Mouse (Mus musculus) 3T3-L1 (cell line): ENCODE results near the gene Spata13.

Experiments
- DNase-seq: peaks from one replicate; pipeline ENCODE4 v3.0.0-alpha.2; 2015; ENCODE audit warnings: low read depth, low spot score

The Spata13 gene

DNA sequence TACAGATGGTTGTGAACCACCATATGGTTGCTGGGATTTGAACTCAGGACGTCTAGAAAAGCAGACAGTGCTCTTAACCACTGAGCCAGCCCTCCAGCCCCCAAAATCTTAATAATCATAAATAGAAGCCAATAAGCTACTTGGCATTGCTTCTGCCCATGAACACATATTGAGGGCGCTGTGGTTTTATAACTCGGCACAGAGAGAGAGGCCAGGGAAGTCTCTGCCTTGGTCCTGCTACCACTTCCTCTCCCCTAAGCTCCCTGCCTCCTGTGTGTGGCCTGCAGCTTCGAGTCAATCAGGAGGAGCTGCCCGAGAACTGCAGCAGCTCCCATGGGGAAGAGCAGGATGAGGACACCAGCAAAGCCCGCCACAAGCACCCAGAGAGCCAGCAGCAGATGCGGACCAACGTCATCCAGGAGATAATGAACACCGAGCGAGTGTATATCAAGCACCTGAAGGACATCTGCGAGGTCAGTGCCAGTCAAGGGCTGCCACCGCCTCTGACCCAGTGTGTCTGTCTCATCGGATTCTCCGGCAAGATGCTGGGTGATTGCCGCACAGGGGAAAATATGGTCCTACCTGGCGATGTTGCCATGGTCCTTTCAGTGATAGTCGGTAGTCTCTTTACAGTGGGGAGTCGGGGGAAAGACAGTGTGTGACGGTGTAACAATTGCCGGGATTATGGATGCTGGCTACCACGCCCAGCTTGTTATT is 113.5 kb downstream of the Spata13 start:
- DNase-seq = no peak

DNA sequence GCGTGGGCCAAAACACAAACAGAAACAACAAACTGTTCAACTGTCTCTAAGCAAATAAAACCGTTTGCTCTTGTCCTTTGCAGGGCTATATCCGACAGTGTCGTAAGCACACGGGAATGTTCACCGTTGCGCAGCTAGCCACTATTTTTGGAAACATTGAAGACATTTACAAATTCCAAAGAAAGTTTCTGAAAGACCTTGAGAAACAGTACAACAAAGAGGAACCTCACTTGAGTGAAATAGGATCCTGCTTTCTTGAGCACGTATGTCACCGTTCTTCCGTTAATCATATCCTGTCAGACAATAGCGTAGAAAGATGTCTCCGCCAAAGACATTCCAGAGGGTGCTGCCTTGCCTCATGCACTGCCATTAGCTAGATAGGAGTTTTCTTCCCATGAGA is 116.1 kb downstream of the Spata13 start:
- no peak for DNase-seq

DNA sequence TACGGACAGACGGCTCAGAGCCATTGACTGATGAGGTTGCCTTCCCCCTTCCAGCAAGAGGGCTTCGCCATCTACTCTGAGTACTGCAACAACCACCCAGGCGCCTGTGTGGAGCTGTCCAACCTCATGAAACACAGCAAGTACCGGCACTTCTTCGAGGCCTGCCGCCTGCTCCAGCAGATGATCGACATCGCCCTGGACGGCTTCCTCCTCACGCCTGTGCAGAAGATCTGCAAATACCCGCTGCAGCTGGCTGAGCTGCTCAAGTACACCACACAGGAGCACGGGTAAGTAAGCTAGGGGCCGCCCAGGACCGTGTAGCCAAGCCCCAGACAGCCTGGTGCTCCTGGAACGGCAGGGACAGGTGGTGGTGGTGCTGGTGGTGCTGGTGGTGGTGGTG is 117.8 kb downstream of the Spata13 start:
- no peak for DNase-seq

DNA sequence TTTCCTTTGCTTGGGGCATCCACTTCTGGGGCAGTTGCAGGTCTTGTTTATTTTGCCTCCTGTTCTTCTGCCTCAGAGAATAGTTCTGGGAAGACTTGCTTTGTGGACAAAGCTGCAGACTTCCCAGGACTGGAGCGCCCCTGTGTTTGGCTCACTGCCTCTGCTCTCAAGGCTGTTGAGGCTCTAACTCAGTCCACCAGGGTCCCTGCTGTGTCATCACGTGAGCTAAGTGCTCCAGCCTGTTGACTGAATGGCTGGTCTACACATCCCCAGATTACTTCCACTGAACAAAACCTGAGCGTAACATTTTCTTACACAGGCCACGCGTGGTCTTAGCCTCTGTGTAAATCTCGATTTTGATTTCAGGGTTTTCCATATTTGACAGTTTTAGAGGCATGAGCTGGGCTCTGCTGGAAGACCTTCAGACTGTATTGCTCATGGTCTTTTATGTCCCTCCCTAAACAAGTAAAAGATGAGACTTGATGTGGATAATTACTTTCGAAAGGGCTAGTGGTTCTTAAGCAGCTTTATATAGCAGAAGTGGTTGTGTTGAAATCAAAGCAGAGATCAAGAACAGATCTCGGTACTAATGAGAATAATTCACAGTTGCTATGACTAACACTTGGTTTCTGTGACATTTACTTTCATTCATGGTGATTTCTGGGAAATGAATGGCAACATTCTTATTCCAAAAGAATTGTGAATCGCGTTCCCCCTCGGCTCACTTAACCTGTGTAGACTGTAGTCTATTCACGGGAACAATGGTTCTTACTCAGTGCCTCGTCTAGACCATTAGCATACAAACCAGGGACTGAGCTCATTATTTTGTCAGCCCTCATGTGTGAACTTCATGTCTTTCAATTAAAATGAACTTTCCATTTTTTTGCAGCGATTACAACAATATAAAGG is 119.3 kb downstream of the Spata13 start:
- no peak for DNase-seq

DNA sequence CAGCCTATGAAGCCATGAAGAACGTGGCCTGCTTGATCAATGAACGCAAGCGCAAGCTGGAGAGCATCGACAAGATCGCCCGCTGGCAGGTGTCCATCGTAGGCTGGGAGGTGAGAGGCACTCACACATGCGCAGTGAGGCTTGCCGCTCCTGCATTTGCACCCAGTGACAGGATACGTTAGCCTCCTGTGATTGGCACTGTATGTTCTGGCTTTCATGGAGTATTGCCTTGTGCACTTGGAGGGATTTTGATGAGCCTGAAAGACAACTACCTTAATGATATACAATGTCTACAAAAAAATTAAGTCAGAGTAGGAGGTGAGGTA is 120.0 kb downstream of the Spata13 start:
- no peak for DNase-seq

DNA sequence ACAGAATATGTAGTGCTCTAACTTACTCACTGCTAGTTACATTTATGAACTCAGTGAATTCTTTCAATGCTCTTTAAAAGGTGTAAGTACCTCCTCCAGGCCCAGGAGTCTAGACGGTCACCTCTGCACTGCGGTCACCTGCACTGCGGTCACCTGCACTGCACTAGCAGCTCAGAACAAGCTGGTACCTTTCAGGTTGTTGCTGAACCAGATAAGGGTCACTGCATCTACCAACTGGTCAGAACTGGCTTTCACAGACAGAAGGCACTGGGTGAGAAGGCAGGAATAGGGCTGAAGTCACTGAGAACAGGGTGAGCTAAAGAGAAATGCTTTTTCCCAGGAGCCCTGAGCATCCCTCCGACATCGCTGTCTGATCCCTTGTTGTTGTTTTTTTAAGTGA is 120.9 kb downstream of the Spata13 start:
- no peak for DNase-seq

DNA sequence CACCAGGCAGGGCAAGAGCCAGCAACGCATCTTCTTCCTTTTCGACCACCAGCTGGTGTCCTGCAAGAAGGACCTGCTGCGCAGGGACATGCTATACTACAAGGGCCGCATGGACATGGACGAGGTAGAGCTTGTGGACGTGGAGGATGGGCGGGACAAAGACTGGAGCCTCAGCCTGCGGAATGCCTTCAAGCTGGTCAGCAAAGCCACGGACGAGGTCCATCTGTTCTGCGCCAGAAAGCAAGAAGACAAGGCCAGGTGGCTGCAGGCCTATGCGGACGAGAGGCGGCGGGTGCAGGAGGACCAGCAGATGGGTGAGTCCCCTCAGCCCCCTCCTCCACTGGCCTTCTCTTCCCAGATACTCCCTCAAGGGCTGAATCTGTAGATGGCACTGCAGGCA is 122.5 kb downstream of the Spata13 start:
- DNase-seq = no peak

DNA sequence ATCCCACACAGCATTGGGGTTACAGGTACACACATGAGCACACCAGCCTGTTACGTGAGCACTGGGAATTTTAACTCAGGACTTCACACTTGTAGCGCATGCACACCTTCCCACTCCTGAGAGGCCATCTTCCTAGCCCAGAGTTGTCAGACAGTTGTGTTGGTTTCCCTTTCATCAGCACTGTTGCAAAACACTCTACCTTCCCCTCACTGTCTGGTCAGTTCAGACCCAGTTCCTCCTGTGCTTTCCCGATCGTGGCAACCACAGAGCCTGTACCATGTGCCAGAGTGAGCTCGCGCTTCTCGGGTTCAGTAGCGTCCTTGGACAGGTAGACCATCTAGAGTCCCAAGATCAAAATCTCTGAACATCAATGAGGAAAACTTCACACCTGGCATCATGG is 123.5 kb downstream of the Spata13 start:
- no peak for DNase-seq

DNA sequence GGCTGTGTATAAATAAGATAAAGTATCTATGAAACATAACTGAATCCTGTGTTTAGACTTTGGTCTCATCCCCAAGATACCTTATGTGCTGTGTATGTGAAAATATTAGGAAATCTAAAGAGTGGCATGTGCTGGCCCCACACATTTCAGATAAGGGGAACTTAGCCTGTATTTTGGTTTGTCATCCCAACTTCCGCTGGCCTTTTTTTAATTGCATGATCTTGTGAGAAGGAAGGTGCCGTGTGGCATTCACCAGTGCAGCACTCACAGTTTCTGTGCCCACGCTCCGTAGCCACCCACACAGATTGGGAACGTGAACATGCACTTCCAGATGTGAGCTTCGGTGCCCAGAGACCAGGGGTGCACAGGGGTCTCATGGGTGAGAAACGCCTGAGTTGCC is 123.9 kb downstream of the Spata13 start:
- DNase-seq = no peak

DNA sequence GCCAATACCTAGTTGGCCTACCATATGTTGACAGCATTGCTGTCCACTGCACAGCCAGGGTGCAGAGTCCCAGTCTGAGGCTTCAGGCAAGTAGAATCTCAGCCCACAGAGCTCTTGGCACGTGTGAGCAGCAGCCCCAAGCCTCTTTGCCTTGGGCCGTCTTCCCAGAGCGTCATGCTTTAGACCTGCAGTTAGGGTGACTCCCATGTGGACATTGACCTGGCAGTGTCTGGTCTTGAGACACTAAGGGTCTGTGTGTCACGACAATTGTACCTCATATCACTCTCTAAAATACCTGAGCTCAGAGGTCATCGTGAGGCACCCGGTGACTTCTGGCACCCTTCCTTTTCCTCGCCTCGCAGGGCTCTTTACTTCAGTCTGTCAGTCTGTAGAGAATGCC is 125.3 kb downstream of the Spata13 start:
- DNase-seq = no peak

DNA sequence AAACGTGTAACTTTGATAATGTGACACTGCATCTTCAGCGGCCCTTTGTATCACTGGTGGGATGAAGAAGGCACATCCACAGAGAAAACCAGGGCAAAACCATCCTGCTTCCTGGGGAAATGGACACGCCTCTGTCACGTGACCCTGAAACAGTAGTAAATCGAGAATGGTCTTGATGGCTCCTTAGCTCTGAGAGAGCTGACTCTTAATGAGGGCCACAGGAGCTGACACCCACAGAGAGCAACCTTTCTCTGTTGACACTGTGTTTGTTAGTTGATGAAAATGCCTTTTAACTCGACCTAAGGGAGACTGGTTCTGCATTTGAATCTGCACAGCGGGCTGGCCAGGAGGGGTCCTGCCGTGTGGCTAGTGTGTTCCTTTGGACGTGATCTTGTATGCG is 128.0 kb downstream of the Spata13 start:
- no peak for DNase-seq

DNA sequence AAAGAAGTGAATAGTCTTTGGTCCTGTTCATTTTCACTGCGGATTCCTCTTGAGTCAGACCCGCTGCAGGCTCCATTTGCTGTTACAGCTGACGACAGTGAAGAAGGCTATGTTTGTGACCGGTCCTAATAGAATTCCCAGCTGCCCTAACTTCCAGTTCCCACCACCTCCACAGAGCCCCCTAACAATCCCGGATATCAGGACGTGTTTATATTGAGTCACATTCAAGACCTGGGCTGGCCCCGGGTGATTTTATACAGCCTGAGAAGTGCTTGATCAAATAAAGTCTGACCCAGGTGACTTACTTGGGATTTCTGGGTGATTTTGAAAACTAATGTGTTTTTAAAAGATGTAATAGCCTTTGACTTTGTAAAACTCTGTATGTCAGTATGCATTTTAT is 129.0 kb downstream of the Spata13 start:
- DNase-seq = no peak

DNA sequence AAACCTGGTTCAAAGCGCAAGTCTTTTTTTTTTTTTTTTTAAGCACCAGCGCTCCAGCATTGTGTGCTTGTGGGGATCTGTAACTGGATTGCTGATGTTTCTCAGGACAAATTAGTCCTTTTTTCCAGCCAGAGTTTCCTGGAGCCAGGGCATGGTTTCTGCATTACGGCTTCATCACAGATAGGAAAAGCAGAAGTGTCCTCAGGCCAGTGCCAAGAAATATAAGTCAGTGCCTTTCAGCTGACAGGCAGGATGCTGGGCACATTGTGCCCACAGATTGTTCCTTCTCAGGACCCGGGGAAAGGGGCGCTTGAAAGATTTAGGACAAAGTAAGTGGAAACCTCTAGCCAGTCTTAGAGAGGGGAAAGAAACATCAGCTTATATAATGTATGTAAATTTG is 129.9 kb downstream of the Spata13 start:
- DNase-seq = no peak

DNA sequence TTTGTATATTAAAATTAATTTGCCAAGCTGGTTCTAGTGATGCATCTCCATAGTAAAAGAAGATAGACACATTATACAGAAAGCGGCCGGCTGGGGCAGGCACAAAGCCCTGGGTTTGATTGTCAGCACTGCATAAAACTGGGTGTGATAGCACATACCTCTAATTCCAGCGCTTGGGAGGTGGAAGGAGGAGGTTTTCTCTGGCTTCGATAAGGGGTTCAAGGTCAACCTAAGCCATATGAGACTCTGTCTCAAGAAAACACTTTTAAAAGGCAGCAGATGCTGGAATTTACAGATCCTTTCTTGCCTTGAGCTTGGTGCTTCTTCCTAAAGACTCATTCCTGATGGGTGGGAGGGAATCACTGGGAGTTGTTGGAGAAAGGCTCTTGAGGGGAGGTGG is 130.7 kb downstream of the Spata13 start:
- DNase-seq = no peak

DNA sequence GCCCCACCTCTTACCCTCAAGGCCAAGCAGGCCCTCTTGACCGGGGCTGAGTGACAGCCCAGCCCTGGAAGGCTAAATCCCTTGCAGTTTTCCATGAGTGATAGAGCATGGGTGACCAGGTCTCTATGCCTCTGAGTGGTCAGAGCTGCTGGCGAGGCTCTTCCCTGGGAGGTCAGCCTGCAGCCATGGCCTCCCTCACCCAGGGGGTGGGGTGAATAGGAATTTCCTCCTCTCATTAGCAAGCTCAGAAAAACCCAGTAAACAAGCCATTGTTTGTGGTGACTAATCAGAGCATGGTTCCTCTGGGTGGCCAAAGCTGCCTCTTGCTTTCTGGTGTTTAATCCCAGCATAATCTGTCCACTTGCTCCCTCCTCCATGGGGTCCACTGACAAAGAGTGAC is 131.2 kb downstream of the Spata13 start:
- no peak for DNase-seq

DNA sequence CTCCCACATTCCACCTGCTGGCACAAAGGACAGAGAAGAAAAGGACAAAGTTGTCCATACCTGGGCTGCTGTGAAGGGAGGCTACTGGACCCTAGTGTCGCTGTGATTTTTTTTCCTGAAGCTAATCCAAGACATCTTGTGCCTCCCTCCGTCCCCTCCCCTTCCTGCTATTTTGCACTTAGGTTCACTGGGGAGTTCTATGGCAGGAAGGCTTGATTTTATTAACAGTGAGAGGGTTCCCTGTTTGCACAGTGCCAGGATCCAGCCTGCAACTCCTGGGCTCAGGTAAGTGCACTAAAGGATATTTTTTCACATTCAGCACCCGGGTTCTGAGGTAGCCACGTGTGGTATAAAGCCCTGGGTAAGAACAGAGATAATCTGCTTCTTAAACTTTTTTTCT is 134.1 kb downstream of the Spata13 start, which contains the start of gene C1qtnf9:
Gene C1qtnf9 (plus strand): TSS at position 251 of the 400 bp plus-strand sequence.
- no peak for DNase-seq

DNA sequence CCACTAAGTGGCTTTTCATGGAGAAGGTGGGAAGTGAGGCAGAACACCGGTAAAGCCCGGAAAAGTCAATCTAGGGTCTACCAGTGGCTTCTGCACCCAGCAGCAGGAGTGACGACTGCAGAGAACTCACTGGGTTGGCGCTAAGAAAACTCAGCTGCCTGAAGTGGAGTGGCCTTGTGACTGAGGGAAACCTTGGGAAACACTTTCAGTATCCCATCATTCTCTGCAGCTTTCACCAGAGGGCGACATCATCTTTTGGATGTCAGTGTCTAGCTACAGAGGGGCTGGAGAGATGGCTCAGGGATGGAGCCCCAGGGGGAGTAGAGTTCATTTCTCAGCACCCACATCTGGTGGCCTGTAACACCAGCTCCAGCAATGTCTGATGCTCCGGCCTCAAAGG is 135.5 kb downstream of the Spata13 start:
- DNase-seq = peak; percentile 9

DNA sequence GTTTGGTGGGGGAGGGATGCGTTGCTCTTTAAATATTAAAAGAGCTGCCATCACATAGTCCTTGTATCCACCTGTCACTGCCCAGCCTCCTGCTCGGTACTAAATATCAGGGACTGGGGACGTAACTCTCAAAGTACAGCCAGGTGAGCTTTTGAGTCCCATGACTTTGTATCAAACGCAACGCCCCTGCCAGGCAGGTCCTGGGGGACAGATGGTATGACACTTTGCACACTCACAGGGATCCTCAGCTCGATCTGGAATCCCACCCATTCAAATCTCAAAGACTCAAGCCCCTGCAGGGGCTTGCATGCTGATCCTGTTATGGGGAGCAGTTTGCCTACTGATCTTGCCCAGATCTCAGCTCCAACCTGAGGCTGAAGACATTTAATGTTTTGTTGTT is 136.8 kb downstream of the Spata13 start:
- no peak for DNase-seq

DNA sequence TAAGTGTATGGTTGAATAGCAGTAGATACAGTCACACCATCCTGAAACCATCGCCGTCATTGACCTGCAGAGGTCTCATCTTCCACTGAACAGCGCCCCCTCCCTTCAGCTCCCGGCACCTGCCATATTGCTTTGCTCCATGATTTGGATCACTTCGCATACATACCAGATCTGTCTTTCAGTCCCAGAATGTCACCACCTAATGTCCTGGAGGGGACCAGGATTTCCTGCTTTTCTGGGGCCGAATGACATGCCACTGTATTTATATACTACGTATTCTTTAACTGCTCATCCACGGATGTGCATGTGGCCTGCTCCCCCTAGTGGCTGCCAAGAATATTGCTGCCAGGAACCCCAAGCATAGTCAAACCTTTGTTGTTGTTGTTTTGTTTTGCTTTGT is 137.3 kb downstream of the Spata13 start:
- DNase-seq = peak; percentile 64

DNA sequence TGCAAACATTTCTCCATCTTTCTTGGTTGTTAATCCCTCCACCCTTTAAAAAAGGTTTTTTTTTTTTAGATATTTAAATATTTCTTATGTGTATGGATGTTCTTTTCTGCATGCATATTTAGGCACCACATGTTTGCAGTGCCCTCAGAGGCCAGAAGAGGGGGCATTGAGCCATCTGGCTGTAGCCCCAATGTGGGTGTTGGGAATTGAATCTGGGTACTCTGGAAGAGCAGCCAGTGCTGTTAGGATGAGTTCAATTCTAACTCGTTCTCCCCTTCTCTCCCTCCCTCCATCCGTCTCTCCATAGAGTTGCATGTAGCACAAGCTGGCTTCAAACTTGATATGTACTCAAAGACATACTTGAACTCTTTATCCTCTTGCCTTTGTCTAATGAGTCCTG is 139.7 kb downstream of the Spata13 start:
- DNase-seq = peak; percentile 6

DNA sequence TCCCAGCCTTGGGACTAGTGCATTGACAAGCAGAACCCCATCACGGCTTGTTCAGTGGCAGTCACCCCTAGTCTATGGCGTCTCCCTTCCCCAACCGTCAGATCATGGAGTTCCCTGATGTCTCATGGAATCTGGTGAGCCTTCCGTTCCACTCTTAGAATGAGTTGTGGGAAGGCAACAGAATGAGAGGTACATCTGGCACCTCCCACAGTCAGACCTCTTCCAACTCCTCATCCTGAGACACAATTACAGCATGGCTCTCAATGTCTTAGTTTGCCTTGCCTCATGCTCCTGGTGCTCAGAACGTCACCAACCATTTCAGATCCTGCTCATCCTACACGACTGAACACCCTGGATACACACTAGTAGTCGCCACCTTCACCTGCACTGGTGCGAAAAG is 142.7 kb downstream of the Spata13 start:
- DNase-seq = no peak

DNA sequence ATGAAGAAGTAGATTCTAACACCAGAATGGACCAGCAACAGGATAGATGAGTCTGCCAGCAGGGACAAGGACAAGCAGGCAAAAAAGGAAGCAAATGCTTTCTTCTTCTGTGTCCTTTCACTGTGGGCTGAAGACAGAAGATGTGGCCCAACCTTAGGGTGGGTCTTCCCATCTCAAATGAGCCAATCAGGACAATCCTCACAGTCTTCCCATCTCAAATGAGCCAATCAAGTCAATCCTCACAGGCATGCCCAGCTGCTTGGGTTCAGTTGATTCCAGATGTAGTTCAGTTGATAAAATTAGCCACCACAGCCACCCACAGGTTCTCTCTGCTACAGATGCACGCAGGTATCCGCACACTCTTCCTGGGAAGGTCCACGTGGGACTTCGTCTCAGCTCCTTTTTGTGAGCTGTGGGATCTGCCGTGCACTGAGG is 143.7 kb downstream of the Spata13 start:
- peak; percentile 6 for DNase-seq

DNA sequence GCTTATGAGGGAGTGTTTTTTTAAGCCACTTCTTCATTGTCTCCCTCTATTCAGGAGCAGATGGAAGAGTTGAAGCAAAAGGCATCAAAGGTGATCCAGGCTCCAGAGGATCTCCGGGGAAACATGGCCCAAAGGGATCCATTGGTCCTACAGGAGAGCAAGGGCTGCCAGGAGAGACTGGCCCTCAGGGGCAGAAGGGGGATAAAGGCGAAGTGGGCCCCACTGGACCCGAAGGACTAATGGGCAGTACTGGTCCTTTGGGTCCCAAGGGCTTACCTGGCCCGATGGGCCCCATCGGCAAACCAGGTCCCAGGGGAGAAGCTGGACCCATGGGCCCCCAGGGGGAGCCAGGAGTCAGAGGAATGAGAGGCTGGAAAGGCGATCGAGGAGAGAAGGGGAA is 145.4 kb downstream of the Spata13 start:
- no peak for DNase-seq
